Mouse (Mus musculus) left cerebral cortex, adult 8-10 months (tissue): ENCODE measurements around the gene Clrn3. TPM values are rescaled to one million over a fixed set of nuclear protein-coding genes. Genes with fewer than 3 reads are reported as not detected.
"Not testable (repeated sequence)": the region's sequence is repeated elsewhere in the genome, so short reads cannot be mapped to it uniquely, and the experiment has no call there.

ENCODE experiments used
- DNase-seq, 2 experiments: peaks; one replicate each; pipeline ENCODE4 v3.0.0; 2022; ENCODE audit warnings: low spot score in 2 of 2
- total RNA-seq, 4 experiments: library from RNA; stranded (reverse); gene quantifications; 2 replicates each; pipeline ENCODE4 v1.2.4; 2022

Clrn3 gene
- not detected for total RNA-seq

- DNase-seq: no peak
Measured at GRCm38 (mm10) chr7:135528515-135528914, at the start of gene Clrn3. Gene Clrn3, minus strand, starts transcription at chr7:135528654.

GRCm38 (mm10) chr7:135576329-135576728 is 47.9 kb upstream of the Clrn3 start:
- DNase-seq: no peak

GRCm38 (mm10) chr7:135575319-135576069 is 47.0 kb upstream of the Clrn3 start:
- DNase-seq: not testable (repeated sequence)

- no peak for DNase-seq
Measured at GRCm38 (mm10) chr7:135571951-135572559, 43.6 kb upstream of the Clrn3 start.

GRCm38 (mm10) chr7:135571392-135571791 is 42.9 kb upstream of the Clrn3 start:
- DNase-seq: no peak

- DNase-seq: no peak
Measured at GRCm38 (mm10) chr7:135568550-135568949, 40.1 kb upstream of the Clrn3 start.

- no peak for DNase-seq
Measured at GRCm38 (mm10) chr7:135567582-135567981, 39.1 kb upstream of the Clrn3 start.

GRCm38 (mm10) chr7:135566013-135566412 is 37.6 kb upstream of the Clrn3 start:
- no peak for DNase-seq

- DNase-seq: no peak
Measured at GRCm38 (mm10) chr7:135564022-135564421, 35.6 kb upstream of the Clrn3 start.

GRCm38 (mm10) chr7:135560280-135560679 is 31.8 kb upstream of the Clrn3 start:
- no peak for DNase-seq

- no peak for DNase-seq
Measured at GRCm38 (mm10) chr7:135556663-135557402, 28.4 kb upstream of the Clrn3 start.

GRCm38 (mm10) chr7:135553550-135553949 is 25.1 kb upstream of the Clrn3 start:
- no peak for DNase-seq

- no peak for DNase-seq
Measured at GRCm38 (mm10) chr7:135551547-135551946, 23.1 kb upstream of the Clrn3 start.

- DNase-seq: no peak
Measured at GRCm38 (mm10) chr7:135548434-135548833, 20.0 kb upstream of the Clrn3 start.

- no peak for DNase-seq
Measured at GRCm38 (mm10) chr7:135546530-135546929, 18.1 kb upstream of the Clrn3 start.

- no peak for DNase-seq
Measured at GRCm38 (mm10) chr7:135545957-135546356, 17.5 kb upstream of the Clrn3 start.

- no peak for DNase-seq
Measured at GRCm38 (mm10) chr7:135544321-135544720, 15.9 kb upstream of the Clrn3 start.

GRCm38 (mm10) chr7:135543033-135543432 is 14.6 kb upstream of the Clrn3 start:
- DNase-seq: no peak

GRCm38 (mm10) chr7:135542235-135542634 is 13.8 kb upstream of the Clrn3 start:
- no peak for DNase-seq

GRCm38 (mm10) chr7:135539429-135539828 is 11.0 kb upstream of the Clrn3 start:
- DNase-seq: no peak

- peak; percentile 48 for DNase-seq
Measured at GRCm38 (mm10) chr7:135537948-135538741, 9.7 kb upstream of the Clrn3 start.
